Mouse (Mus musculus): ENCODE data around the gene Ppp1r3e.

The Ppp1r3e gene

GRCm38 (mm10) chr14:54883154-54884021 is 6.0 kb upstream of the Ppp1r3e start, which contains the start of the genes Bcl2l2 and Gm20521:
TSS of gene Bcl2l2 (plus strand) at chr14:54883377.
TSS of gene Gm20521 (plus strand) at chr14:54883441.
- DNase-seq (ENCODE audit: extremely low read depth, low read depth), result no peak

DNA sequence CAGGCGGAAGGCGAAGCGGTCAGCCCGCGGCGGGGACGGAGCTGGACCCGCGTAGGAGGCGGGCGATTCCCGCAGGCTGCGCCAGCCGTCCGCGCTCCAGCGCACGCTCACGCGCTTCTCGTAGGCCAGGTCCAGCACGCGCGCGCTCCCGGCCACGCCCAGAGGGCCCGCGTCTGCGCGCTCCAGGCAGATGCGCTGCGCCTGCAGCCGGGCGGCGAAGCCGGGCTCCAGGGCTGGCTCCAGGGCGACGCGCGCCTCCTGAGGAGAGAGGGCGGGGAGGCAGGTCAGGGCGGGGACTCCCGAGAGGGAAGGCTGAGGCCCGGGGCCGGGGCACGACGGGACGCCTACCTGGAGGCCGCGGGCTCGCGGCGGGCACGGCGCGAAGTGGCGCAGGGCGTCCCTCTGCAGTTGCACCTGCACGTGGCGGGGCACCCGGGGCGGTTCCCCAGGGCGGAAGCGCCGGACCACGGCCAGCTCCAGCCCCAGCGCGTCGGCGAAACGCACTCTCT is 757 bp downstream of the Ppp1r3e start:
- DNase-seq (ENCODE audit: extremely low read depth, low read depth), result peak; percentile 77

- no peak for DNase-seq (ENCODE audit: extremely low read depth, low read depth)
Observed at GRCm38 (mm10) chr14:54875844-54876538, 1.4 kb downstream of the Ppp1r3e start.

GRCm38 (mm10) chr14:54874165-54874564 is 3.2 kb downstream of the Ppp1r3e start:
- DNase-seq (ENCODE audit: extremely low read depth, low read depth), result no peak

DNA sequence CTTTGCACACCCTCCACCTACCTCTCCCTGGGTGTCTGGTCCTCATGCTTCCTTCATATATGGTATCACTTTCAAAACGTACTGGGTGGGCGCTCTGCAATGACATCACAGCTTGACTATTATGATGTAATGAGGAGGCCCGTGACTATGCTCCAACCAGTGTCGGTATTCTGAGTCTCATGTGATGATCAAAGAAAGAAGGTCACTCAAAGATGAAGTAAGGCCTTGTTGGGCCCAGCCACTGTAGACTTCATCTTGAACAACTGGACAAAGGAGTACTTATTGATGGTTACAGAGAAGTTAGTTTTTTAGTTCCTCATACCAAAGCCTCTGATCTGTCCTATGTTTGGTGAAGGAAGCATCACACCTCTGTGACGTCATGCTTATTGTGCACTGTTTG is 6.5 kb downstream of the Ppp1r3e start, which contains the start of gene Homez:
Gene Homez (minus strand): TSS at position 101 of the 400 bp plus-strand sequence.
- no peak for DNase-seq (ENCODE audit: extremely low read depth, low read depth)

GRCm38 (mm10) chr14:54868026-54868425 is 9.3 kb downstream of the Ppp1r3e start:
- no peak for DNase-seq (ENCODE audit: extremely low read depth, low read depth)

DNA sequence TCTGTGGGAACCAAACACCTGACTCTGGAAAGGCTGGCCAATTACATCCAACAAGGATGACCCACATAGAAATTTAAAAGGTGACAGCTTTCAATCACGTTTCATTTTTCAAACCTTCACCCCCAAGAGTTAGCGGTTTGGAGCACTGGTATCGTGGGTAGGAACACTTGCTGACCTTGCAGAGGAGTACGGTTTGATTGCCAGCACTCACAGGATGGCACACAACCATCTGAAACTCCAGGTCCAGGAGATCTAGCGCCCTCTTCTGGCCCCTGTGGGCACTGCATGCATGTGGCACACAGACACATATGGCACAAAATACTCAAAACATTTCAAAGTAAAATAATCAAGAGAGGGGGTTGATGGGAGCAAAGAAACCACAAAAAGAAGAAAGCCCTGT is 10.4 kb downstream of the Ppp1r3e start:
- DNase-seq (ENCODE audit: extremely low read depth, low read depth), result no peak

DNA sequence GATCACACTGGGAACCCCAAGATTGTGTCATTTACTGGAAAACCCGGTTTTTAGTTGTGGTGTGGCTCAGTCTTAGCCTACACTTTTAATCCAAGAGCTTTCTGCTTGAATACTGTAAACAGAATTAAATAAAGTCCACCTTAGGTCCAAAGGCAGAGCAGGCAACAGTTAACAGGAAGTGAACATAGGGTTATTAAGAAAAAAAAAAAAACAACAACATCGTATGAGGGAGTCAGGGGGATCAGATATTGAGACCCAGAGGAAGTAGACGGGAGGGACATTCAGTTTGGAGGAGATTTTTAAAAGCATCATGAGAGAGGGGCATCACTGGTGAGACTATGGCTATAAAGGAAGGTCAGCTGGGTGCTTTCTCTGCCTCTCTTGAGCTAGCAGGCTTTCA is 11.1 kb downstream of the Ppp1r3e start:
- no peak for DNase-seq (ENCODE audit: extremely low read depth, low read depth)

DNA sequence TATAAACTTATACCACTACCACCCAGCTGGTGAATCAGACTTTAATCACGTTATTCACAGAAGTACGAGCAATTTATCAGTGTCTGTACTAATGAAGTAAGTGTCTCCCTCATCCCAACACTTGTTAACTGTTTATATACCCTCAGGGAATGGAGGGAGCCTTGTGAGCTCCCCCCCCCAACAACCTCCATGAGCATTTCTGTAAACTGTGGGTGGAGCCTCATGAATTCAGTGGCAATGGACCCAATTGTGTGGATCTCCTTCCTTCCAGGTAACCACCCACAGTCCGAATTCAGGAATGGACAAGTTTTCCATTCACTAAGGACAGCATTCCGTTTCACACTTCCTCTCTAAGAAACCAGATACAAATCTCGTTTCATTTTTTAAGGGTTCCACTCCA is 11.7 kb downstream of the Ppp1r3e start:
- no peak for DNase-seq (ENCODE audit: extremely low read depth, low read depth)

DNA sequence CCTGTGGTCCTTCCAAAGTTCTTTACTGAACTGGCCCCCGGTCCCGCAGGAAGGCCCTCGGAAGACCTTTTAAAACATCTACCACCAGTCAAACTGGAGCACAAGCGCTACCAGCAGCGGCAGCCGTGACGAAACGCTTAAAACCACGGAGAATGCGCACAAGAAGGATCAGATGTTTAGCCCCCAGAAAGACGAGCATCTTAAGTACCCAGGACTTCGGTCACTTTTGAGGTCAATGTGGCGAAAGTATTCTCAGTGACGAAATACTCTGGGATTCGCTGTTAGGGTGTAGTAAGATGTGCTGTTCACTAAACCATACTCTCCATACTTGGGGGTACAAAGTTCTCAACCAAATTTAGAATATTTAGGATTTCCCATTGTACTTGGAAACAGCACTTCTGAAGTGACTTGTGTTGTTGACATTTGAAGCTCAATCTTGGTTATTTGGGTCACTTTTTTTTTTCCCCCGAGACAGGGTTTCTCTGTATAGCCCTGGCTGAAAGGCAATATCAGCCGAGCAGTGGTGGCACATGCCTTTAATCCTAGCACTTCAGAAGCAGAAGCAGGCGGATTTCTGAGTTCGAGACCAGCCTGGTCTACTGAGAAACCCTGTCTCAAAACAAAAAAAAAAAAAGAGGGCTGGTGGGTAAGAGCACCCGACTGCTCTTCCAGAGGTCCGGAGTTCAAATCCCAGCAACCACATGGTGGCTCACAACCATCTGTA is 12.9 kb downstream of the Ppp1r3e start:
- DNase-seq (ENCODE audit: extremely low read depth, low read depth), result no peak

DNA sequence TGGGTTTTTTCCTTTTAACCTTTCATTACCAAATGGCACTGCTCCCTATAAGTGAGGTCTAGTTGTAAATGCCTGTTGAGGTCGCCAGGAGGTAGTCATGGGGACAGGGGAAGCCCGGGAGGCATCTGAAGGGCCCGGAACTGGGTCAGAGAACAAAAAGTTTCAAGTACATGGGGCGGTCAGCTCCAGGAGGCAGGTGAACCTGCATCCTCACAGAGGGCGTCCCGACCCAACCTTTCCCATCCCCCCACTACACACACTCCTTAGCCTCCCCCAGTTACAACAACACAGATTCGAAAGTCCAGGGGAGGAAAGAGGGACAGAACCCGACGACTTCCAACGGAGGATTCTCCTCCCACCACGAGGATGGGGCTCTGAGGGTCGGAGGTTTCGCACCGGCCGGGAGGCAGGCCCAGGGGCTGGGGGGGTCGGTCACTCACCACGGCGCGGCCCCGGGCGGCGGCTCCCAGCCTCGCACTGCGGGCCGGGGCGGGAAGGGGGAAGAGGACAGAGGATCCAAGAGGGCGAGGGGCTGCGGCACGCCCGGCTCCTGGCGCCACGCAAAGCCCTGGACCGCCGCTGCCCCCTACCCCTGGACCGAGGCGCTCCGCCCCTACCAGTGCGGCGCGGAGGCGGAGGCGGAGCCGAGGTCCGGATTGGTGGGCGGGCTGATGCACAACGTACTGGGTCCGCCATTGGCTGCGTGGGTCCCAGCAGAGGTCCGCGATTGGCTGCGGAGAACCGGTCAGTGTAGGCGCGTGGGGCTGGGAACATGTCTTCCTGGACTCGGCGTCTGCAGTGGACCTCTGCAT is 13.6 kb downstream of the Ppp1r3e start:
- DNase-seq (ENCODE audit: extremely low read depth, low read depth), result peak; percentile 78

DNA sequence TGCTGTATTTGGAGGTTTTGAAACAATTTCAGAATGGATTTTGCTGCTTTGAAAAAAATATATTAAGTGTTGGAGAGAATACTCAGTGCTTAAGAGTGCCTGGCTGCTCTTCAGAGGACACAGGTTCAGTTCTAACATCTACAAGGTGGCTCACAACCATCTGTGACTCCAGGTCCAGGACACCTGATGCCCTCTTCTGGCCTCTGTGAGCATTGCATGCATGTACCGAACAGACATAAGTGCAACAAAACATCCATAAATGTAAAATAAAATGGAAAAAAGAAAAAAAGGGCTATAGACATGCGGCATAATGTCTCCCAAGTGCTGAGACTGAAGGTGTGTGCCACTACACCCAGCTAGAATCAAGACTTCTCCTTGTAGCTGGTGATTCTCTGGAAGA is 16.8 kb downstream of the Ppp1r3e start:
- DNase-seq (ENCODE audit: extremely low read depth, low read depth), result no peak

- no peak for DNase-seq (ENCODE audit: extremely low read depth, low read depth)
Observed at GRCm38 (mm10) chr14:54857891-54858290, 19.5 kb downstream of the Ppp1r3e start.

DNA sequence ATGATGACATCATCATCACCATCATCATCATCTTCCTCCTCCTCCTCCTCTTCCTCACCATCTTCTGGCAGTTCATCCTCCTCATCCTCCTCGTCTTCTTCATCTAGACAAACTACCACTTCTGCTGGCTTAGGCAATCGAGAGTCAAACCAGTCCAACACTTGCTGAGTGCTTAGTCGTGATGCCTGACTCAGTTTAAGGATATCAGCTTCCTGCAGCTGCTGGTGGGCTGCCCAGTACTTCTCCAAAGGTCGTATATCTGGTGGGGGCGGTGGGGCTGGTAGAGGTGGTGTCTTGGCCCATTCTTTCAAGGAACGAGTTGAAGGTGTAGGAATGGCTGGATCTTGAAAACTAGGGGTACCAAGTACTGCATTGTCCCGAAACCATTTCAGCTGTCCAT is 20.6 kb downstream of the Ppp1r3e start:
- DNase-seq (ENCODE audit: extremely low read depth, low read depth), result peak; percentile 67

GRCm38 (mm10) chr14:54855726-54856125 is 21.6 kb downstream of the Ppp1r3e start:
- no peak for DNase-seq (ENCODE audit: extremely low read depth, low read depth)

DNA sequence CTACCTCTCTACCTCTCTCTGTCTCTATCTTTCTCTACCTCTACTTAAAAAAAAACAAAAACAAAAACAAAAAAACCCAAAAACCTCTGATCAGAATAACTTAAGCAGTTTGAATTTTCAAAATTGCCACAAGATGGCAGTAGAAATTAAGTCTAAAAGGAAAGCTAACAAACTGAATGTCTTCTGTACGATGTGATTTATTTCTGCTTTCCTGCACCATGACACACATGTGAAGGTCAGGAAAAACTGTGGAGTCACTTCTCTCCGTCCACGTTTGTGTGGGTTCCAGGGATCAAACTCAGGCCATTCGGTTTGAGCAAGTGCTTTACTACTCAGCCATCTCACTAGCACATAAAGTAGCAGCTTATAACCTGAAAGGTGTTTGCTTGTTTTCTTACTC is 33.9 kb downstream of the Ppp1r3e start:
- no peak for DNase-seq (ENCODE audit: extremely low read depth, low read depth)

DNA sequence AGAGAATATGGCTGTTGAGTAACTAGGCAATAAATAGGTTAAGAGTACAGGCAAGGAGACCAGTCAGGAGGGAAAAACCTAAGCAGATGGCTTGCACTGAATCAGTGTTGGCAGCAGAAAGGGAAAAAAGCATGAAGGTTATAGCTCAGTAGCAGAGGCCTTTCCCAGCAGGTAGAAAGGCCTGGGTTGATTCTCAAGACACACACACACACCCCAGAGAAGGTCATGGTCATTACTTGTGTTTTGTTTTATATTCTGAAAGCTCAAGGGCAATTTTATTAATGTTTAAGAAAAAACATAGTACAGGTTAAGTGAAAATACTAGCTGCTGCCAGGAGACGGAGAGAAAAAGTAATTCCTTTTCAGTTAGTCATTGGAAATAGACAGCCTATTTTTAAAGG is 53.6 kb downstream of the Ppp1r3e start:
- DNase-seq (ENCODE audit: extremely low read depth, low read depth), result no peak

Data from MEL-GATA-1-ER (cell line).